Mouse (Mus musculus) Patski (cell line): ENCODE results near the gene Prex1. TPM values are rescaled to one million over a fixed set of nuclear protein-coding genes. Genes with fewer than 3 reads are reported as not detected.

Experiments
- ATAC-seq: fragments of 100-300 bp; one replicate; pipeline ENCODE4 v1.8.0; 2021
- CTCF ChIA-PET: fragments of 350-600 bp; sonication (Branson Sonifier 250); formaldehyde crosslinking; loops from one replicate; lab custom pipeline; 2022; ENCODE audit warnings: inconsistent platforms; lab: Charles Lee
- POLR2A ChIA-PET: fragments of 350-600 bp; sonication (Branson Sonifier 250); formaldehyde crosslinking; loops from one replicate; lab custom pipeline; 2022; ENCODE audit warnings: antibody characterized with exemption, inconsistent platforms; lab: Charles Lee
- DNase-seq: peaks from one replicate; pipeline ENCODE4 v3.0.0-alpha.2; 2011; ENCODE audit warnings: low read depth, low spot score
- H3K27me3 ChIP-seq: fragments of 371-371 bp; one replicate; pipeline ENCODE4 v1.5.1; 2021
- CTCF ChIP-seq: fragments of 100-300 bp; IDR thresholded peaks from one replicate; pipeline ENCODE4 v1.5.1; 2021
- in situ Hi-C: fragments of 300-500 bp; cut with MboI; formaldehyde crosslinking; loops from 3 replicates; pipeline ENCODE4 v1.11.1; 2018; ENCODE audit warnings: low pct_unique_long_range_greater_than_20kb, mixed read lengths
- polyA plus RNA-seq: library from polyadenylated mRNA; unstranded; gene quantifications from one replicate; pipeline ENCODE4 v1.2.3, GENCODE M21; 2021

The Prex1 gene
- polyA plus RNA-seq, 1 experiment from 2014 or later, result 3.9 TPM

- no peak for TF ChIP-seq CTCF
- ChIA-PET CTCF (interaction anchor here (1.0 kb wide), 1 partner anchor 39 kb away, joined by 4 read pairs; no protein-coding TSS in a partner anchor), POLR2A (no interaction called here)
- DNase-seq (no peak), ATAC-seq (no peak)
- in situ Hi-C loops, result no loop called here
- peaks cover 11% of the 10 kb centered on the region for H3K27me3 ChIP-seq
Observed at GRCm38 (mm10) chr2:166685824-166686223, 27.8 kb downstream of the Prex1 start.

GRCm38 (mm10) chr2:166683885-166684544, 29.6 kb downstream of the Prex1 start:
- peaks cover 13% of the 10 kb centered on the region for H3K27me3 ChIP-seq
- ChIA-PET CTCF (no interaction called here), POLR2A (interaction anchor here (0.6 kb wide), 1 partner anchor 1421 kb away, joined by 3 read pairs; no protein-coding TSS in a partner anchor)
- TF ChIP-seq CTCF, result no peak
- no peak for DNase-seq
- no peak for ATAC-seq
- in situ Hi-C loops, result no loop called here

DNA sequence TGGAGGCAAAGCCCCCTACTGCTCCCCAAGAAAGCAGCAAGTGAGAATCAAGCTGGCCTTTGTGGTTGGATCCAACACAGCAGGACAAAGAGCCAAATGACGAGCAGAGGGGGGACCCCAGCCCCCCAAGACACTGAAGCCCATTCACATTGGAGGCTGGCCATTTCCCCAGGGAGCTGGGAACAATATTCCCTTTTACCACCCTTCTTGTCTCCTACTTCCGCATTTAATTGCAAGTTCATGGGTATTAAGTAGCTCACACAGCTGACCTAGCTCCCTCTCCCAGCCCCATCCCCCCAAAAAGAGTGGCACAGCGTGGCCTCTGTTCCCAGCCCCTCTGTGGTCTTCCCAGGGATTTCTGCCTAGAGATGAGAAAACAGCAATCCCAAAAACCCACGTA, 30.8 kb downstream of the Prex1 start:
- ChIA-PET POLR2A (interaction anchor here (0.5 to 1.1 kb wide), 3 partner anchors 12 to 85 kb away, joined by 3 to 5 read pairs (median 3); no protein-coding TSS in a partner anchor), CTCF (interaction anchor here (1.8 kb wide), 1 partner anchor 12 kb away, joined by 5 read pairs; no protein-coding TSS in a partner anchor)
- ATAC-seq, result no peak
- no peak for DNase-seq
- TF ChIP-seq CTCF, result no peak
- in situ Hi-C loops, result no loop called here
- peaks cover 13% of the 10 kb centered on the region for H3K27me3 ChIP-seq

- H3K27me3 ChIP-seq, result peaks cover 2% of the 10 kb centered on the region
- DNase-seq (no peak), ATAC-seq (no peak)
- POLR2A ChIA-PET, result no interaction called here
- CTCF ChIA-PET, result no interaction called here
- TF ChIP-seq CTCF, result no peak
- in situ Hi-C loops, result no loop called here
Observed at GRCm38 (mm10) chr2:166678959-166679759, 34.5 kb downstream of the Prex1 start.

- no peak for ATAC-seq
- CTCF ChIA-PET, result no interaction called here
- POLR2A ChIA-PET, result no interaction called here
- TF ChIP-seq CTCF, result no peak
- DNase-seq, result peak; percentile 28
- in situ Hi-C loops, result no loop called here
- H3K27me3 ChIP-seq, result peaks cover 2% of the 10 kb centered on the region
Observed at GRCm38 (mm10) chr2:166676933-166677332, 36.7 kb downstream of the Prex1 start.

DNA sequence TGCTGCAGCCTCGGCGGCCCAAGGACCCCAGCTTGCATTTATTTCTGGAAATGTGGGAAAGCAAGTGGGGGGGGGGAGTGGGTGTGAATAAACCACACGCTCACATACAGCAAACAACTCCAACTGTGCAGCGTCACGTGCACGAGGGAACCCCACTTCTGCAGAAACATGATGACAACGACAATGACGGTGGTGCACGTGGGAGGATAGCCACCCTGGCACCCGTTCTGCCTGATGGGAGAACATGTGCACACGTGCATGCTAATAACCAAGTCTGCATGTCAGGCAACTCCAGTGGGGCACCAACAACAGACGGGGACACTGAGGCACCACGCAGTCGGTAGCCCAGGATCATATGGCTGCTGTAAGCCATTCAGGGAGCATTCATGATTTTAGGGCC, 37.1 kb downstream of the Prex1 start:
- H3K27me3 ChIP-seq, result peaks cover 2% of the 10 kb centered on the region
- in situ Hi-C loops, result no loop called here
- DNase-seq, result no peak
- CTCF ChIA-PET, result no interaction called here
- TF ChIP-seq CTCF, result no peak
- POLR2A ChIA-PET, result no interaction called here
- ATAC-seq, result no peak

DNA sequence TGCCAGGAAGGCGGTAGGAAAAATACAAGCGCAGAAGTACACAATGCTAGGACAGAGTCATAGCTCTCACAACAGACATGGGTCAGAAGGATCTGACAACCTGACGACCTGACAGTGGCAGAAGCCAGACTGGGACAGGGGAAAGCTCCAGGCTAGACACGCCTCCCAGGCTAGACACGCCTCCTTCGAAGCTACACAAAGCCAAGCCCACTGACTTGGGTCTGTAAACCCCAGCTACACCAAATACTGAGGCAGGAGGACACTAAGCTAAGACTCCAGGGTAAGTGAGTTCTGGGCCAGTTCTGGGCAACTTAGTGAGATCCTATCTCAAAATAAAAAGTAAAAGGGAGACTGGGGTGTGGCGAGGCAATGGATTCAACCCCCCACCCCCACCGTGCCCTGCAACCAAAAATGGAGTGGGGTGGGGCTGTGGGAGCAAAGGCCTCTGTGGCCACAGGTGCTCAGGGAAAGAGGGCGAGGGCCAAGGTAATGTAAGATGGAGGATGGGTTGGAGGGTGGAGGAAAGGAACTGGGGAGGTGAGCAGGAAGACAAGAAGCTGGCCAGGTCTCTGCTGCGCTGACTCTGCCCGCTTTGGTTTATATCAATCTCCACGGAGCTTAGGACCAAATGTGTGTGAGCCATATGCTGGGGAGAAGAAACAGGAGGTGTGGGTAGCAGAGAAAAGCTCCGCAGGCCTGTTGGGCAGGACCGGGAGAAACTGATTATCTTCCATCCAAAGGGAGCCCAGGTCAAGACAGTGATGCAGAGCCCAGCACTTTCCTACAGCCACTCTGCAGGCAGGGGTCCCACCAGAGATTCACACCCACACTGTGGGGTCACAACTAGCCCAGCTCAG, 37.8 kb downstream of the Prex1 start:
- H3K27me3 ChIP-seq, result peaks cover 2% of the 10 kb centered on the region
- POLR2A ChIA-PET, result no interaction called here
- in situ Hi-C loops, result no loop called here
- ATAC-seq (no peak), DNase-seq (no peak)
- no peak for TF ChIP-seq CTCF
- CTCF ChIA-PET, result no interaction called here

DNA sequence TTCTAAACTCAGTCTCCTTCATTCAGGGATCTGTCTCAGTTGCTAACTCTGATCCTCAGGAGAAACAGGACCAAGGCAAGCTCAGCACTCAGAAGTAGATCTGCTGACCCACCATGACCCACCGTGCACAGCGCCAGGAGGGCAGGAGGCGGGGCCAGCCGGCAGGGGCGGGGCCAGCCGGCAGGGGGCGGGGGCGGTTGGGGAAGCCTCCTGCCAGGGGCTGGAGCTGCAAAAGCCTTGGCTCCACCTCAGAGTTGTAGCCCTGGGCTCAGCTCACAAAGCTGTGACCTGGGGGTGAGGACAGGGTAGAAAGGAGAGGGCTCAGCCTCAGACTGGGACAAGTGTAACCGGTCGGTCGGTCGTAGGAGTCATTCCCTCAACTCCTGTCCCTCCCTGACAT, 38.9 kb downstream of the Prex1 start:
- TF ChIP-seq CTCF, result no peak
- ChIA-PET POLR2A (no interaction called here), CTCF (no interaction called here)
- ATAC-seq (no peak), DNase-seq (no peak)
- in situ Hi-C loops, result no loop called here
- H3K27me3 ChIP-seq, result peaks cover 2% of the 10 kb centered on the region

DNA sequence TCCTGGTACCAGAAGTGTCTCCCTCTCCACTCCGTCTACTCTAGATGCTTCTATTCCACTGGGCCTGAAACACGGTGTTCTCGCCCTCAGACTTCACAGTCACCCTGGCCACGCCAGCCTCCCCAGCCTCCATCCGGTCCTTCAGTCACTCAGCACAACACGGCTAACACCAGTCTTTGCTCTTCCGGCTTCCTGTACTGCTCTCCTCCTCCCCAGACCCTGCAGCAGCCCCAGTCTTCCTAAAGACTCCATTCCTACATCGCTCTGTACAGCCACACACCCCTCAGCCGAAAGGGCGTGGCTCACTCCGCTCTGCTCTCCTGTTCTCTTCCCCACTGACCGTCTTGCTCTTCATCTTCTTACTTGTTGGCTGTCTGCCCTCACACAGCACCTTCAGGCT, 39.7 kb downstream of the Prex1 start:
- H3K27me3 ChIP-seq, result no peaks in the 10 kb centered on the region
- ATAC-seq (no peak), DNase-seq (no peak)
- in situ Hi-C loops, result no loop called here
- ChIA-PET CTCF (no interaction called here), POLR2A (no interaction called here)
- no peak for TF ChIP-seq CTCF

- H3K27me3 ChIP-seq, result no peaks in the 10 kb centered on the region
- ATAC-seq (no peak), DNase-seq (no peak)
- in situ Hi-C loops, result no loop called here
- ChIA-PET CTCF (no interaction called here), POLR2A (no interaction called here)
- TF ChIP-seq CTCF, result no peak
Observed at GRCm38 (mm10) chr2:166672171-166672965, 41.3 kb downstream of the Prex1 start.
